19 mouse cellular contexts compared by ENCODE assay signal in the genomic region with DNA sequence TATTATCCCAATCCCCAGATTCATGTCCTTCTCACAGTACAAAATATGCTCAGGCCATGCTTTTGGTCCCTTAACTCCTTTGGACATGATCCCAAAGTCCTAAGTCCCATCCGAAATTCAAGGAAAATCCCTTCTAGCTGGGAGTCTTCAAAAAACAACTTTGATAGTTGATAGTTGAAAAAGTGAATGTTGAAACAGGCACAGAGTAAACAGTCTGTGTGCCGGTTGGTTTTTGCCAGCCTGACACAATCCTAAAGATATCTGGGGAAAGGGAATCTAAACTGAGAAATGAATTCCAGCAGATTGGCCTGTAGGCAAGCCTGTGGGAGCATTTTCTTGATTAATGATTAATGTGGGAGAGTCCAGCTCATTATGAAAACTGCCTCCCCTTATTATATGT. TPM values are rescaled to one million over a fixed set of nuclear protein-coding genes. Genes with fewer than 3 reads are reported as not detected.
"Had no signal": no experiment of that assay in that cellular context is flagged by ENCODE, and none has a peak within 500 bp of the region (broad histone marks: within the 10 kb centered on the region; RNA-seq: fewer than 3 reads in every experiment).

No protein-coding gene starts in this region.

- H3K4me2 ChIP-seq: hindbrain, embryonic 13.5 days; limb, embryonic 12.5 days; liver, embryonic 13.5 days; lung, embryonic 14.5 days; neural tube, embryonic 15.5 days had no signal

- H3K9ac ChIP-seq: hindbrain, embryonic 13.5 days; limb, embryonic 12.5 days; liver, embryonic 13.5 days; lung, embryonic 14.5 days; neural tube, embryonic 15.5 days had no signal

- H3K4me1 ChIP-seq: hindbrain, embryonic 13.5 days; limb, embryonic 12.5 days; liver, embryonic 13.5 days; midbrain, embryonic 10.5 days; neural tube, embryonic 15.5 days had no signal

- H3K27me3 ChIP-seq: hindbrain, embryonic 13.5 days; limb, embryonic 12.5 days; liver, embryonic 13.5 days; neural tube, embryonic 15.5 days had no signal

- H3K36me3 ChIP-seq: hindbrain, embryonic 13.5 days; limb, embryonic 12.5 days; liver, embryonic 13.5 days; midbrain, embryonic 10.5 days; neural tube, embryonic 15.5 days had no signal

- ATAC-seq: hindbrain, postnatal 0 days had no signal

- DNase-seq: liver, embryonic 13.5 days; lung, embryonic 14.5 days; lung, postnatal 10 days; lung, postnatal 4 days; midbrain, embryonic 14.5 days; spleen, adult 18-20 months; thymus, postnatal 36 days had no signal

- H3K4me3 ChIP-seq: hindbrain, embryonic 13.5 days; layer of hippocampus, adult 2 months; limb, embryonic 12.5 days; liver, embryonic 13.5 days; midbrain, embryonic 10.5 days; myocyte; neural tube, embryonic 15.5 days had no signal

- H3K27ac ChIP-seq: hindbrain, embryonic 13.5 days; hindbrain, postnatal 0 days; kidney, postnatal 0 days; layer of hippocampus, adult 2 months; limb, embryonic 12.5 days; liver, embryonic 13.5 days; midbrain, embryonic 10.5 days; neural tube, embryonic 15.5 days had no signal

- H3K9me3 ChIP-seq: neural tube, embryonic 15.5 days had no signal

RNA-seq across cellular contexts. Expression of a gene that starts 9.3 kb away (rescaled TPM):
- polyA plus RNA-seq: hindbrain, embryonic 13.5 days; hindbrain, postnatal 0 days; intestine, embryonic 14.5 days; kidney, postnatal 0 days; limb, embryonic 12.5 days; liver, embryonic 13.5 days; lung, embryonic 14.5 days; midbrain, embryonic 10.5 days; midbrain, embryonic 14.5 days; myocyte; neural tube, embryonic 11.5 days; neural tube, embryonic 15.5 days; stomach, embryonic 14.5 days; thymus, postnatal 0 days had no signal

RNA-seq across cellular contexts. Expression of a gene that starts 38.4 kb away (rescaled TPM):
- polyA plus RNA-seq: hindbrain, embryonic 13.5 days; hindbrain, postnatal 0 days; intestine, embryonic 14.5 days; kidney, postnatal 0 days; limb, embryonic 12.5 days; lung, embryonic 14.5 days; midbrain, embryonic 10.5 days; midbrain, embryonic 14.5 days; myocyte; neural tube, embryonic 11.5 days; neural tube, embryonic 15.5 days; stomach, embryonic 14.5 days had no signal

RNA-seq across cellular contexts. Expression of a gene that starts 48.5 kb away (rescaled TPM):
- polyA plus RNA-seq: hindbrain, embryonic 13.5 days; limb, embryonic 12.5 days; midbrain, embryonic 10.5 days; midbrain, embryonic 14.5 days; neural tube, embryonic 11.5 days had no signal
